Mouse (Mus musculus) lung, embryonic 16.5 days (tissue): ENCODE results near the gene Plekhf1. TPM values are rescaled to one million over a fixed set of nuclear protein-coding genes. Genes with fewer than 3 reads are reported as not detected.

ENCODE experiments used
- ATAC-seq: fragments of 200-750 bp; cut with Nextera tagmentation; 2 replicates; pipeline ENCODE4 v1.8.0; 2017; ENCODE audit warnings: low read depth, mild to moderate bottlenecking, moderate library complexity
- H3K27ac ChIP-seq: fragments of 300-500 bp; sonication (generic); 2 replicates; pipeline ENCODE4 v1.5.1; 2014; ENCODE audit warnings: mild to moderate bottlenecking, control low read depth, low read length
- H3K27me3 ChIP-seq: fragments of 300-500 bp; sonication (generic); 2 replicates; pipeline ENCODE4 v1.6.1; 2014; ENCODE audit warnings: low read depth, low read length, mixed read lengths; ENCODE audit not compliant: control insufficient read depth, insufficient read depth
- H3K36me3 ChIP-seq: fragments of 300-500 bp; sonication (generic); 2 replicates; pipeline ENCODE4 v1.6.1; 2014; ENCODE audit warnings: low read length; ENCODE audit not compliant: control insufficient read depth, insufficient read depth
- H3K4me1 ChIP-seq: fragments of 300-500 bp; sonication (generic); replicated peaks from 2 replicates; pipeline ENCODE4 v1.6.1; 2014; ENCODE audit warnings: low read length, mixed read lengths; ENCODE audit not compliant: control insufficient read depth, insufficient read depth
- H3K4me2 ChIP-seq: fragments of 300-500 bp; sonication (generic); 2 replicates; pipeline ENCODE4 v1.6.1; 2014; ENCODE audit warnings: low read depth, low read length, control low read depth
- H3K4me3 ChIP-seq: fragments of 300-500 bp; sonication (generic); 2 replicates; pipeline ENCODE4 v1.5.1; 2014; ENCODE audit warnings: mild to moderate bottlenecking, low read length, control low read depth
- H3K9ac ChIP-seq: fragments of 300-500 bp; sonication (generic); 2 replicates; pipeline ENCODE4 v1.6.1; 2014; ENCODE audit warnings: low read length, control low read depth
- H3K9me3 ChIP-seq: fragments of 300-500 bp; sonication (generic); 2 replicates; pipeline ENCODE4 v1.6.1; 2016; ENCODE audit warnings: low read length; ENCODE audit not compliant: control insufficient read depth
- WGBS: fragments of 180-500 bp; shearing (Covaris S2); extraction: QIAGEN DNeasy Blood & Tissue Kit; methylation state at CpG from one replicate; pipeline ENCODE4 v1.1.7; 2014; 5-methylcytosine and 5-hydroxymethylcytosine counted together
- polyA plus RNA-seq: library from polyadenylated mRNA; unstranded; fragments of >200 nt; fragmentation: Nextera tagmentation; extraction: Ambion mirVana; gene quantifications from 2 replicates; pipeline ENCODE4 v1.2.1, GENCODE M21; 2015

The Plekhf1 gene
- polyA plus RNA-seq, 1 experiment from 2014 or later, result 5.6 TPM

- H3K36me3 ChIP-seq, result peaks cover 5% of the 10 kb centered on the region; the same call in 1 of the 2 replicates
- H3K27ac ChIP-seq, result no peak overlapping the region
- 82% methylated on average over 13 of the region's 13 CpGs for WGBS
- no peak for ATAC-seq
- H3K9me3 ChIP-seq, result no peaks in the 10 kb centered on the region
- peaks cover 12% of the 10 kb centered on the region for H3K4me1 ChIP-seq
- no peak overlapping the region for H3K9ac ChIP-seq
- no peak overlapping the region for H3K4me2 ChIP-seq
- H3K27me3 ChIP-seq, result peaks cover 3% of the 10 kb centered on the region; the same call in 1 of the 2 replicates
- no peak overlapping the region for H3K4me3 ChIP-seq
Observed at GRCm38 (mm10) chr7:38224577-38225369, 3.0 kb downstream of the Plekhf1 start.

- Histone ChIP-seq H3K4me3 (no peak overlapping the region), H3K9ac (no peak overlapping the region), H3K4me2 (no peak overlapping the region), H3K9me3 (no peaks in the 10 kb centered on the region), H3K27ac (no peak overlapping the region), H3K27me3 (no peaks in the 10 kb centered on the region), H3K36me3 (peaks cover 5% of the 10 kb centered on the region; the same call in 1 of the 2 replicates), H3K4me1 (peaks cover 4% of the 10 kb centered on the region; the same call in 1 of the 2 replicates)
- ATAC-seq, result no peak
- 92% methylated on average over 7 of the region's 7 CpGs for WGBS
Observed at GRCm38 (mm10) chr7:38220866-38221265, 7.0 kb downstream of the Plekhf1 start.

GRCm38 (mm10) chr7:38219526-38219925 lies 8.3 kb downstream of the Plekhf1 start:
- H3K4me2 ChIP-seq, result no peak overlapping the region
- ATAC-seq, result no peak
- H3K4me1 ChIP-seq, result no peaks in the 10 kb centered on the region
- 83% methylated on average over 4 of the region's 4 CpGs for WGBS
- no peaks in the 10 kb centered on the region for H3K9me3 ChIP-seq
- H3K27me3 ChIP-seq, result no peaks in the 10 kb centered on the region
- peaks cover 5% of the 10 kb centered on the region; the same call in 1 of the 2 replicates for H3K36me3 ChIP-seq
- no peak overlapping the region for H3K9ac ChIP-seq
- H3K27ac ChIP-seq, result no peak overlapping the region
- H3K4me3 ChIP-seq, result no peak overlapping the region

GRCm38 (mm10) chr7:38218631-38219367 lies 9.0 kb downstream of the Plekhf1 start:
- 73% methylated on average over 8 of the region's 8 CpGs for WGBS
- peaks cover 5% of the 10 kb centered on the region; the same call in 1 of the 2 replicates for H3K36me3 ChIP-seq
- no peak overlapping the region for H3K27ac ChIP-seq
- H3K27me3 ChIP-seq, result no peaks in the 10 kb centered on the region
- no peak overlapping the region for H3K4me2 ChIP-seq
- no peaks in the 10 kb centered on the region for H3K9me3 ChIP-seq
- H3K4me1 ChIP-seq, result no peaks in the 10 kb centered on the region
- no peak overlapping the region for H3K9ac ChIP-seq
- no peak overlapping the region for H3K4me3 ChIP-seq
- ATAC-seq, result no peak

GRCm38 (mm10) chr7:38217417-38218171 lies 10.2 kb downstream of the Plekhf1 start:
- H3K4me3 ChIP-seq, result no peak overlapping the region
- H3K9me3 ChIP-seq, result no peaks in the 10 kb centered on the region
- peak overlapping the region; percentile 67 for H3K27ac ChIP-seq
- no peak overlapping the region for H3K9ac ChIP-seq
- H3K27me3 ChIP-seq, result no peaks in the 10 kb centered on the region
- H3K4me1 ChIP-seq, result no peaks in the 10 kb centered on the region
- WGBS, result 59% methylated on average over 5 of the region's 5 CpGs
- ATAC-seq, result peak; percentile 88
- H3K36me3 ChIP-seq, result peaks cover 5% of the 10 kb centered on the region; the same call in 1 of the 2 replicates
- H3K4me2 ChIP-seq, result no peak overlapping the region

GRCm38 (mm10) chr7:38215697-38216096 lies 12.1 kb downstream of the Plekhf1 start:
- no peaks in the 10 kb centered on the region for H3K9me3 ChIP-seq
- WGBS, result 90% methylated on average over 6 of the region's 6 CpGs
- H3K36me3 ChIP-seq, result peaks cover 3% of the 10 kb centered on the region; the same call in 1 of the 2 replicates
- H3K27me3 ChIP-seq, result no peaks in the 10 kb centered on the region
- no peaks in the 10 kb centered on the region for H3K4me1 ChIP-seq
- H3K4me3 ChIP-seq, result no peak overlapping the region
- no peak overlapping the region for H3K27ac ChIP-seq
- no peak for ATAC-seq
- no peak overlapping the region for H3K4me2 ChIP-seq
- H3K9ac ChIP-seq, result no peak overlapping the region

GRCm38 (mm10) chr7:38215281-38215680 lies 12.5 kb downstream of the Plekhf1 start:
- Histone ChIP-seq H3K4me3 (no peak overlapping the region), H3K36me3 (no peaks in the 10 kb centered on the region), H3K27ac (no peak overlapping the region), H3K9ac (no peak overlapping the region), H3K9me3 (no peaks in the 10 kb centered on the region), H3K27me3 (no peaks in the 10 kb centered on the region), H3K4me2 (no peak overlapping the region), H3K4me1 (no peaks in the 10 kb centered on the region)
- no peak for ATAC-seq
- 68% methylated on average over 7 of the region's 7 CpGs for WGBS

GRCm38 (mm10) chr7:38214473-38215214 lies 13.2 kb downstream of the Plekhf1 start:
- no peak overlapping the region for H3K4me2 ChIP-seq
- peaks cover under 1% of the 10 kb centered on the region; the same call in 1 of the 2 replicates for H3K4me1 ChIP-seq
- no peaks in the 10 kb centered on the region for H3K9me3 ChIP-seq
- no peaks in the 10 kb centered on the region for H3K36me3 ChIP-seq
- ATAC-seq, result no peak
- WGBS, result 52% methylated on average over 5 of the region's 5 CpGs
- no peak overlapping the region for H3K27ac ChIP-seq
- no peak overlapping the region for H3K4me3 ChIP-seq
- no peaks in the 10 kb centered on the region for H3K27me3 ChIP-seq
- no peak overlapping the region for H3K9ac ChIP-seq
